8 mouse cellular contexts compared by ENCODE assay signal in genomic region chr3:125937536-125938091, GRCm38 (mm10). TPM values are rescaled to one million over a fixed set of nuclear protein-coding genes. Genes with fewer than 3 reads are reported as not detected.
A peak's percentile ranks its signal among the peaks of the same experiment; 100 is the strongest.
DNase-seq lines count a peak whose midpoint lies in the region; ATAC-seq lines count a peak whose summit lies in the region.

No protein-coding gene starts in this region.

- H3K9ac ChIP-seq in liver, embryonic 11.5 days (ENCODE audit: low read depth, low read length): no peak overlapping the region

- peak overlapping the region; percentile 71 for H3K4me2 ChIP-seq in liver, embryonic 11.5 days

- no peaks in the 10 kb centered on the region for H3K9me3 ChIP-seq in hindbrain, embryonic 10.5 days
- H3K9me3 ChIP-seq in liver, embryonic 11.5 days (ENCODE audit: control insufficient read depth, low read length): no peaks in the 10 kb centered on the region

- H3K27ac ChIP-seq in hindbrain, embryonic 10.5 days: peak overlapping the region; percentile 81
- no peak overlapping the region for H3K27ac ChIP-seq in liver, embryonic 11.5 days (ENCODE audit: low read depth, low read length)

- H3K27me3 ChIP-seq in hindbrain, embryonic 10.5 days (ENCODE audit: insufficient read depth, poor library complexity, severe bottlenecking): peaks cover 47% of the 10 kb centered on the region
- peaks cover 27% of the 10 kb centered on the region for H3K27me3 ChIP-seq in liver, embryonic 11.5 days (replicated peaks; ENCODE audit: control insufficient read depth, insufficient read depth, low read length)

- ATAC-seq in liver, embryonic 11.5 days (replicated peaks; ENCODE audit: low FRiP score): peak; percentile 21; the same call in 1 of the 2 replicates

- WGBS in hindbrain, embryonic 10.5 days: under 1% methylated on average over 43 of the region's 43 CpGs
- 2% methylated on average over 43 of the region's 43 CpGs for WGBS in liver, embryonic 11.5 days

- peak; percentile 6 to 21 for DNase-seq in layer of hippocampus, postnatal 10 days (ENCODE audit: low spot score in 2 of 2)
- DNase-seq in layer of hippocampus, adult 9-10 months (ENCODE audit: low spot score): no peak
- DNase-seq in embryo, embryonic 11 days: peak; percentile 29
- no peak for DNase-seq in hindbrain, embryonic 10.5 days (ENCODE audit: low spot score)
- peak; percentile 51 for DNase-seq in liver, embryonic 11.5 days (ENCODE audit: low spot score)
- peak; percentile 1 for DNase-seq in right cerebral cortex, postnatal 4 days
- no peak for DNase-seq in urinary bladder, postnatal 25 days (ENCODE audit: low spot score)
- DNase-seq in cerebellum, postnatal 36 days: no peak

- peak overlapping the region; percentile 75 for H3K4me3 ChIP-seq in hindbrain, embryonic 10.5 days
- H3K4me3 ChIP-seq in liver, embryonic 11.5 days (ENCODE audit: low read depth, low read length): peak overlapping the region; percentile 50

- no peaks in the 10 kb centered on the region for H3K36me3 ChIP-seq in hindbrain, embryonic 10.5 days
- no peaks in the 10 kb centered on the region for H3K36me3 ChIP-seq in liver, embryonic 11.5 days (ENCODE audit: control insufficient read depth, insufficient read depth, low read length)

- H3K4me1 ChIP-seq in hindbrain, embryonic 10.5 days (replicated peaks): peaks cover 16% of the 10 kb centered on the region
- H3K4me1 ChIP-seq in liver, embryonic 11.5 days (replicated peaks; ENCODE audit: control insufficient read depth, insufficient read depth, low read length): no peaks in the 10 kb centered on the region

RNA-seq across cellular contexts. Expression of gene Ugt8a, which starts 0.8 kb away (rescaled TPM):
- 10 to 100 TPM; 12.1 to 15.4 TPM for total RNA-seq in layer of hippocampus, postnatal 10 days (2021)
- 2.3 and 3.0 TPM in 2 replicates for polyA plus RNA-seq in hindbrain, embryonic 10.5 days (2016; fragmentation: Nextera tagmentation; extraction: Ambion mirVana)
- polyA plus RNA-seq in liver, embryonic 11.5 days (2014; fragmentation: Nextera tagmentation; extraction: Ambion mirVana): 0.37 and 0.40 TPM in 2 replicates

Comparison
In these comparisons a context has a peak if more than half of its experiments do, and no peak if none do; other contexts are left out.
1. DNase-seq: peak in layer of hippocampus, postnatal 10 days (2 of 2), embryo, embryonic 11 days (single experiment), liver, embryonic 11.5 days (single experiment) and right cerebral cortex, postnatal 4 days (single experiment); none in layer of hippocampus, adult 9-10 months (single experiment), hindbrain, embryonic 10.5 days (single experiment), urinary bladder, postnatal 25 days (single experiment) and cerebellum, postnatal 36 days (0 of 2).